Mouse (Mus musculus) stomach, embryonic 16.5 days (tissue): ENCODE measurements around the gene Prr3. TPM values are rescaled to one million over a fixed set of nuclear protein-coding genes. Genes with fewer than 3 reads are reported as not detected.

Experiments used
- ATAC-seq: fragments of 200-750 bp; cut with Nextera tagmentation; 2 replicates; pipeline ENCODE4 v1.8.0; 2017; ENCODE audit warnings: moderate number of reproducible peaks, moderate TSS enrichment; ENCODE audit not compliant: insufficient read depth, low FRiP score
- H3K27ac ChIP-seq: fragments of 300-500 bp; sonication (generic); 2 replicates; pipeline ENCODE4 v1.5.1; 2014; ENCODE audit warnings: low read length
- H3K27me3 ChIP-seq: fragments of 300-500 bp; sonication (generic); 2 replicates; pipeline ENCODE4 v1.6.1; 2014; ENCODE audit warnings: low read length, control low read depth, mixed read lengths; ENCODE audit not compliant: control insufficient read depth, insufficient read depth
- H3K36me3 ChIP-seq: fragments of 300-500 bp; sonication (generic); 2 replicates; pipeline ENCODE4 v1.6.1; 2014; ENCODE audit warnings: low read length; ENCODE audit not compliant: control insufficient read depth, insufficient read depth
- H3K4me1 ChIP-seq: fragments of 300-500 bp; sonication (generic); 2 replicates; pipeline ENCODE4 v1.6.1; 2014; ENCODE audit warnings: low read length, control low read depth, mixed read lengths; ENCODE audit not compliant: control insufficient read depth, insufficient read depth
- H3K4me2 ChIP-seq: fragments of 300-500 bp; sonication (generic); 2 replicates; pipeline ENCODE4 v1.6.1; 2014; ENCODE audit warnings: low read depth, low read length, mixed read lengths
- H3K4me3 ChIP-seq: fragments of 300-500 bp; sonication (generic); replicated peaks from 2 replicates; pipeline ENCODE4 v1.5.1; 2014; ENCODE audit warnings: mild to moderate bottlenecking, low read length
- H3K9ac ChIP-seq: fragments of 300-500 bp; sonication (generic); 2 replicates; pipeline ENCODE4 v1.6.1; 2014; ENCODE audit warnings: low read length
- H3K9me3 ChIP-seq: fragments of 300-500 bp; sonication (generic); replicated peaks from 2 replicates; pipeline ENCODE4 v1.6.1; 2016; ENCODE audit warnings: low read length, control low read depth; ENCODE audit not compliant: control insufficient read depth
- WGBS: fragments of 180-500 bp; shearing (Covaris S2); extraction: QIAGEN DNeasy Blood & Tissue Kit; methylation state at CpG from one replicate; pipeline ENCODE4 v1.1.7; 2014; 5-methylcytosine and 5-hydroxymethylcytosine counted together
- polyA plus RNA-seq: library from polyadenylated mRNA; unstranded; fragments of >200 nt; fragmentation: Nextera tagmentation; extraction: Ambion mirVana; gene quantifications from 2 replicates; pipeline ENCODE4 v1.2.1, GENCODE M21; 2015

The Prr3 gene
- polyA plus RNA-seq, 1 experiment from 2014 or later = 23.4 TPM

- WGBS = 8% methylated on average over 17 of the region's 17 CpGs
- H3K9ac ChIP-seq = peak overlapping the region; percentile 21; the same call in 1 of the 2 replicates
- no peaks in the 10 kb centered on the region for H3K27me3 ChIP-seq
- H3K27ac ChIP-seq = no peak overlapping the region
- peaks cover 24% of the 10 kb centered on the region for H3K4me1 ChIP-seq
- peaks cover under 1% of the 10 kb centered on the region; the same call in 1 of the 2 replicates for H3K36me3 ChIP-seq
- no peaks in the 10 kb centered on the region for H3K9me3 ChIP-seq
- peak; percentile 71 for ATAC-seq
- peak overlapping the region; percentile 75 for H3K4me2 ChIP-seq
- peak overlapping the region; percentile 73 for H3K4me3 ChIP-seq
Measured at GRCm38 (mm10) chr17:35993675-35994074, 13.6 kb upstream of the Prr3 start.

DNA sequence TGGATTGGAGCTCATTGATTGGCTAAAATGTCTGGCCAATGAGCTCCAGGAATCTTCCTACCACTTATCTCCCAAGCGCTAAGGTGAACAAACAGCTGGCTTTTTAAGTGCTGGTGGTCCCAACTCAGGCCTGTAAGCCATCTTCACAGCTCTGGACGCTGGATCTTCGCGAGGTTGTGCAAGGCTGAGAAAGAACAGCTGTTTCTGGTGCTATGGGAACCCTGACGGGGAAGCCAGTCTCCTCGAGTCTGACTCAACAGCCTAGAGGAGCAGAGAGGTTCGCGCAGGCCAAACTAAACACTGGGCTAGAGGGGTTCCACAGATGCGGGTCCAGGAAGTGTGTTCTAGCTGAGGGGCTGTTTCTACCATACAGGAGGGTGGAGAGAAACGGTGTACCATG, 11.7 kb upstream of the Prr3 start:
- ATAC-seq = no peak

DNA sequence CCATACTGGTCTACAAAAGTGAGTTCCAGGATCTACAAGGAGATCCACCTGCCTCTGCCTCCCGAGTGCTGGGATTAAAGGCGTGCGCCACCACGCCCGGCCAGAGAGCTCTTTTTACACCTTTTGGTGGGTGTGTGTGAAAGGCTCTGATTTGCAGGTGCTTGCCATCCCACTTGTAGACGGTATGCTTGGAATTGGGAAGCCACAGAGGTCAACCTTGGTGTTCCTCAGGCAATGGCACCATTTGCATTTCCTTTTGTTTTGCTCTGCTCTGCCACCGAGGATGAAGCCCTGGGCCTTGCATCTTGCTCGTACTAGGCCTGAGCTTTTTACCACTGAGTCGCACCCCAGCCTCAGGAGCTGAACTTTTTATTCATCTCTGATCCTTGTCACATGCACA, 1.7 kb upstream of the Prr3 start:
- 88% methylated on average over 9 of the region's 9 CpGs for WGBS
- no peak for ATAC-seq
- H3K4me2 ChIP-seq = no peak overlapping the region
- no peaks in the 10 kb centered on the region for H3K27me3 ChIP-seq
- peaks cover 18% of the 10 kb centered on the region for H3K4me1 ChIP-seq
- H3K36me3 ChIP-seq = peaks cover 7% of the 10 kb centered on the region; the same call in 1 of the 2 replicates
- no peak overlapping the region for H3K4me3 ChIP-seq
- no peak overlapping the region for H3K9ac ChIP-seq
- no peak overlapping the region for H3K27ac ChIP-seq
- no peaks in the 10 kb centered on the region for H3K9me3 ChIP-seq

More for the DNA sequence above, 11.7 kb upstream of the Prr3 start:
- Histone ChIP-seq H3K4me3 (no peak overlapping the region), H3K4me2 (peak overlapping the region; percentile 29; the same call in 1 of the 2 replicates), H3K27ac (peak overlapping the region; percentile 74), H3K9me3 (no peaks in the 10 kb centered on the region), H3K36me3 (peaks cover 12% of the 10 kb centered on the region), H3K9ac (peak overlapping the region; percentile 38; the same call in 1 of the 2 replicates), H3K27me3 (no peaks in the 10 kb centered on the region), H3K4me1 (peaks cover 16% of the 10 kb centered on the region)
- 23% methylated on average over 10 of the region's 10 CpGs for WGBS

DNA sequence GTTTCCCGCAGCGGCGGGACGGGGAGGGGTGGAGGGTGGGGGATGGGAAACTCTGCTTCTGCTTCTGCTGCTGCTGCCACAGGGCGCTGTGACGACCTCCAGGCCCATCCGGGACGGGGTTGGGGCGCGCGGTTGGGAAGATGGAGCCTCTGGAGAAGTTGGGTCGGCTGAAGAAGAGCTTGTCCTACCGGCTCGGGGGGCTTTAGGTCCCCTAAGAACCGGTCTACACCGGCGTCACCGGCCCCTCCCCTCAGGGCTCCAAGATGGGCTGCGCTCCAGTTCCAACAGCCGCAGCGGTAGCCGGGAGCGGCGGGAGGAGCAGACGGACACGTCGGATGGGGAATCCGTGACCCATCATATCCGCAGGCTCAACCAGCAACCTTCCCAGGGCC, 323 bp upstream of the Prr3 start:
- 0% methylated on average over 29 of the region's 29 CpGs for WGBS

GRCm38 (mm10) chr17:35978811-35979400, 1.1 kb downstream of the Prr3 start:
- Histone ChIP-seq H3K4me3 (peak overlapping the region; percentile 99), H3K9ac (peak overlapping the region; percentile 91), H3K27me3 (no peaks in the 10 kb centered on the region), H3K4me1 (peaks cover 18% of the 10 kb centered on the region), H3K4me2 (peak overlapping the region; percentile 89), H3K27ac (peak overlapping the region; percentile 96), H3K36me3 (peaks cover 5% of the 10 kb centered on the region; the same call in 1 of the 2 replicates), H3K9me3 (no peaks in the 10 kb centered on the region)
- WGBS = under 1% methylated on average over 41 of the region's 41 CpGs
- peak; percentile 63 for ATAC-seq

More for the DNA sequence above, 323 bp upstream of the Prr3 start:
- ATAC-seq = peak; percentile 47
- peak overlapping the region; percentile 91 for H3K9ac ChIP-seq
- no peaks in the 10 kb centered on the region for H3K27me3 ChIP-seq
- H3K9me3 ChIP-seq = no peaks in the 10 kb centered on the region
- H3K4me1 ChIP-seq = peaks cover 18% of the 10 kb centered on the region
- H3K27ac ChIP-seq = peak overlapping the region; percentile 96
- peak overlapping the region; percentile 99 for H3K4me3 ChIP-seq
- peak overlapping the region; percentile 89 for H3K4me2 ChIP-seq
- H3K36me3 ChIP-seq = peaks cover 7% of the 10 kb centered on the region; the same call in 1 of the 2 replicates

DNA sequence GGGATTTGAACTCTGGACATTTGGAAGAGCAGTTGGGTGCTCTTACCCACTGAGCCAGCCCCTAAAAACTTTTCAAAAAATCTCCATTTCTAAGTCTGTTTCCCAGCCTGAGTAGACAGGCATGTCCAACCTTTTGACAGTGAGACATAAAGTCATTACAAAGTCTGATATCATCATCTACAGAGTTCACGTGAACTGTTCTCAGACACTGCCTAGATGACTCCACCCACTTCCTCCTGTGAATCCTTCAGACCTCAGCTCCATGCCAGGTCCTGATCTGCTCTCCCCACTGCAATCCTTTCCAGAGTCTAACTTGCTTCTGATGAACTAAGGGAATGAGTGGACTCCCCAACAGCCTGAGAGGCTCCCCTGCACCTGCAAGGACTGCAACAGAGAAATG, 7.9 kb downstream of the Prr3 start:
- no peak overlapping the region for H3K4me3 ChIP-seq
- no peak for ATAC-seq
- no peaks in the 10 kb centered on the region for H3K36me3 ChIP-seq
- WGBS = 73% methylated on average over 1 of the region's 1 CpGs
- no peaks in the 10 kb centered on the region for H3K27me3 ChIP-seq
- no peaks in the 10 kb centered on the region for H3K9me3 ChIP-seq
- H3K9ac ChIP-seq = no peak overlapping the region
- no peak overlapping the region for H3K27ac ChIP-seq
- peaks cover 14% of the 10 kb centered on the region for H3K4me1 ChIP-seq
- H3K4me2 ChIP-seq = no peak overlapping the region

DNA sequence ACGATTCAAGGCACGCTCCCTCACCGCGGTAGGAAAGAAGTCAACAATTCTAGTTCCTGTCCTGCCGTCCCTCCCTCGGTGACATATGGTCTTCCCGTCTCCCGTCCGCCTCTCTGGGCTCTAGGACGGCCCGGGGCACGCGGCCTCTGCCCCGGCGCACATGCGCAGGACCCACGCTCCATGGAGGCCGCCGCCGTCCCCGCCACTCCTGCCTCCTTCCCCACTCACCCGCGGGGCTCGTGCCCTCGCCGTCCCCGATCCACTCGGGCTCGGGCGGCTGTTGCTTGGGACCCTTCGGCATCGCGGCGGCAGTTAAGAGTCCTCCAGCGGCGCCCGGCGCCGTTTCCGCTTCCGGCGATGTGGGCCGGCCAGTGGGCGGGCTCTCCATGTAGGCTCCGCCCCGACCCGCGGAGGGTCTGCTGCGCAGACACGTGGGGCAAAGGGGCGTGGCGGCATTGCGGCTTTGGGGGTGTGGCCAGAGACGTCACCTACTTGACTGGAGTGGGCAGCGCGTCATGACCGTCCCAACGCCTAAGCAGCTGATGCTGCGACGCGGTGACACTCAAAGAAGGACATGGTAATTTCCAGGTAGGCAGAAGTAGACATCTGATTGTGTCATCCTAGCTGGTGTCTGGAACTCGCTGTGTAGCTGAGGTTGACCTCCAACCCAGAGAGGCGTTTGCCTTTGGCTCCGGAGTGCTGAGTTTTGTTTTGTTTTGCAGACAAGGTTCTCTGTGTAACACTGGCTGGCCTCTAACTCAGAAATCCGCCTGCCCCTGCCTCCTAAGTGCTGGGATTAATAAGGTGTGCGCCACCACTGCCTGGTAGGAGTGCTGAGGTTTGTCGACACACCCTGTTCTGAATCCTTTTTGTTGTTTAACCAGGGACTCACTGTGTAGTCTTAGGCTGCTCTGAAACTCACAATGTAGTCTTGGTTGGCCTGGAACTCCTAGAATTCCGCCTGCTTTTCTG, 10.3 kb downstream of the Prr3 start, which contains the start of gene Abcf1:
Gene Abcf1 (minus strand): TSS at position 344 of the 972 bp plus-strand sequence.
- WGBS = under 1% methylated on average over 68 of the region's 68 CpGs
- peak; percentile 99 for ATAC-seq
- Histone ChIP-seq H3K9me3 (no peaks in the 10 kb centered on the region), H3K4me3 (peak within 1 kb of the TSS; percentile 75), H3K9ac (peak within 1 kb of the TSS; percentile 86), H3K27ac (peak within 1 kb of the TSS; percentile 82), H3K4me1 (peaks cover 14% of the 10 kb centered on the region), H3K36me3 (no peaks in the 10 kb centered on the region), H3K4me2 (peak within 1 kb of the TSS; percentile 72), H3K27me3 (no peaks in the 10 kb centered on the region)

GRCm38 (mm10) chr17:35967621-35968020, 12.4 kb downstream of the Prr3 start:
- Histone ChIP-seq H3K4me2 (no peak overlapping the region), H3K36me3 (peaks cover 12% of the 10 kb centered on the region; the same call in 1 of the 2 replicates), H3K4me1 (peaks cover 14% of the 10 kb centered on the region), H3K27ac (no peak overlapping the region), H3K4me3 (no peak overlapping the region), H3K27me3 (no peaks in the 10 kb centered on the region), H3K9me3 (no peaks in the 10 kb centered on the region), H3K9ac (no peak overlapping the region)
- WGBS = 93% methylated on average over 2 of the region's 2 CpGs
- ATAC-seq = no peak

GRCm38 (mm10) chr17:35963279-35963678, 16.8 kb downstream of the Prr3 start:
- no peak overlapping the region for H3K4me3 ChIP-seq
- peaks cover 26% of the 10 kb centered on the region for H3K36me3 ChIP-seq
- no peaks in the 10 kb centered on the region for H3K4me1 ChIP-seq
- H3K9ac ChIP-seq = no peak overlapping the region
- H3K9me3 ChIP-seq = no peaks in the 10 kb centered on the region
- H3K4me2 ChIP-seq = no peak overlapping the region
- no peak for ATAC-seq
- H3K27ac ChIP-seq = no peak overlapping the region
- WGBS = 90% methylated on average over 10 of the region's 10 CpGs
- H3K27me3 ChIP-seq = no peaks in the 10 kb centered on the region
